8 mouse cellular contexts compared by ENCODE assay signal in genomic region chr4:65589780-65590179, GRCm38 (mm10). TPM values are rescaled to one million over a fixed set of nuclear protein-coding genes. Genes with fewer than 3 reads are reported as not detected.
DNase-seq lines count a peak whose midpoint lies in the region; ATAC-seq and TF ChIP-seq lines count a peak whose summit lies in the region.

No protein-coding gene starts in this region.

- no peaks in the 10 kb centered on the region for H3K9me3 ChIP-seq in intestine, embryonic 16.5 days (ENCODE audit: control insufficient read depth, low read length)

- TF ChIP-seq CTCF in left cerebral cortex, adult 2 months (IDR thresholded peaks at IDR 0.05): peak; percentile 73

- H3K9ac ChIP-seq in intestine, embryonic 16.5 days (ENCODE audit: low read depth, low read length): no peak overlapping the region

- H3K27ac ChIP-seq in left cerebral cortex, adult 2 months: no peak overlapping the region
- H3K27ac ChIP-seq in intestine, embryonic 16.5 days (ENCODE audit: low read length): no peak overlapping the region

- H3K36me3 ChIP-seq in intestine, embryonic 16.5 days (ENCODE audit: control insufficient read depth, insufficient read depth, low read length): no peaks in the 10 kb centered on the region

- no peaks in the 10 kb centered on the region for H3K4me1 ChIP-seq in intestine, embryonic 16.5 days (ENCODE audit: control insufficient read depth, insufficient read depth, low read length)

- H3K4me2 ChIP-seq in intestine, embryonic 16.5 days (ENCODE audit: low read depth, low read length): no peak overlapping the region

- intact Hi-C loops in left cerebral cortex, adult 2 months (cut with DNase I): loop anchor here (1.0 to 5.0 kb wide), 3 partner anchors 467 to 1059 kb away; partner anchors contain the start of gene Pappa
- intact Hi-C loops in left cerebral cortex, postnatal 4 days (cut with DNase I): loop anchor here (5.0 to 10.0 kb wide), 3 partner anchors 465 to 1057 kb away; partner anchors contain the start of gene Pappa

- H3K27me3 ChIP-seq in intestine, embryonic 16.5 days (replicated peaks; ENCODE audit: control insufficient read depth, insufficient read depth, low read length): no peaks in the 10 kb centered on the region

- ATAC-seq in intestine, embryonic 16.5 days: peak; percentile 42; the same call in 1 of the 2 replicates
- peak; percentile 93 for ATAC-seq in megakaryocyte progenitor cell, adult 5-6 weeks (replicated peaks; ENCODE audit: poor library complexity)

- DNase-seq in left cerebral cortex, adult 2 months (ENCODE audit: extremely low spot score in 1 of 2, low spot score in 2 of 2): peak in 1 of 2 experiments; percentile 22
- DNase-seq in left cerebral cortex, postnatal 4 days: no peak
- DNase-seq in R1 (ENCODE audit: low read depth, low spot score): peak; percentile 59
- peak; percentile 48 for DNase-seq in fibroblast of lung, adult 2 months (ENCODE audit: low read depth)
- peak; percentile 11 for DNase-seq in yolk sac, embryonic 10.5 days (ENCODE audit: low spot score)
- DNase-seq in spleen, postnatal 4 days (ENCODE audit: low spot score in 2 of 2): no peak

- H3K4me3 ChIP-seq in left cerebral cortex, adult 2 months: no peak overlapping the region
- H3K4me3 ChIP-seq in intestine, embryonic 16.5 days (ENCODE audit: low read length): no peak overlapping the region

RNA-seq across cellular contexts. Expression of gene Trim32, which starts 15.0 kb away (rescaled TPM):
- total RNA-seq in left cerebral cortex, adult 2 months (2021): 100 to 1,000 TPM; 212 to 244 TPM
- 100 to 1,000 TPM; 176 to 193 TPM for total RNA-seq in left cerebral cortex, postnatal 4 days (2021)
- 39.9 and 42.4 TPM in 2 replicates for polyA plus RNA-seq in intestine, embryonic 16.5 days (2015; fragmentation: Nextera tagmentation; extraction: Ambion mirVana)
- 5.7 and 8.4 TPM in 2 replicates for total RNA-seq in megakaryocyte progenitor cell, adult 5-6 weeks (2015)
- 5.3 and 9.4 TPM in 2 replicates for total RNA-seq in megakaryocyte progenitor cell, adult 5-6 weeks (2017)

Comparison
In these comparisons a context has a peak if more than half of its experiments do, and no peak if none do; other contexts are left out.
1. DNase-seq: peak in R1 (single experiment), fibroblast of lung, adult 2 months (single experiment) and yolk sac, embryonic 10.5 days (single experiment); none in left cerebral cortex, postnatal 4 days (single experiment) and spleen, postnatal 4 days (0 of 2).
2. RNA of gene Trim32, which starts 15.0 kb away (total RNA-seq): 212 to 244 TPM in left cerebral cortex, adult 2 months and 176 to 193 TPM in left cerebral cortex, postnatal 4 days; 5.3 to 9.4 TPM in megakaryocyte progenitor cell, adult 5-6 weeks; every median in the first group is over 10 times any median in the second.